Mouse (Mus musculus) bone marrow, adult 2 months (tissue): Measurements from ENCODE around the gene Rab10.

Source experiments
- CTCF ChIP-seq: fragments of 200-500 bp; IDR thresholded peaks from 2 replicates; pipeline ENCODE4 v1.5.1; 2011; ENCODE audit warnings: low read length, control low read depth; ENCODE audit not compliant: control insufficient read depth, insufficient read depth
- POLR2A ChIP-seq: fragments of 200-500 bp; IDR thresholded peaks from 2 replicates; pipeline ENCODE4 v1.6.1; 2011; ENCODE audit warnings: low read depth, mild to moderate bottlenecking, control low read depth, low read length, borderline replicate concordance; ENCODE audit not compliant: control insufficient read depth

GRCm38 (mm10) chr12:3255435-3255834 lies 54.3 kb downstream of the Rab10 start:
- TF ChIP-seq CTCF, result no peak
- TF ChIP-seq POLR2A, result no peak
